Mouse (Mus musculus): Measurements from ENCODE around the gene Fbxl15.

Gene Fbxl15

GRCm38 (mm10) chr19:46328081-46329030 is at the start of gene Fbxl15:
Fbxl15 (plus strand) TSS chr19:46328184.
- peak; percentile 95 for DNase-seq (ENCODE audit: low spot score)

- DNase-seq (ENCODE audit: low spot score) = no peak
These were observed 45.7 kb upstream of the Fbxl15 start for GRCm38 (mm10) chr19:46282081-46282849.

- DNase-seq (ENCODE audit: low spot score) = no peak
These were observed 43.3 kb upstream of the Fbxl15 start for GRCm38 (mm10) chr19:46284686-46285085.

GRCm38 (mm10) chr19:46285631-46286030 is 42.4 kb upstream of the Fbxl15 start:
- no peak for DNase-seq (ENCODE audit: low spot score)

GRCm38 (mm10) chr19:46286047-46286446 is 41.9 kb upstream of the Fbxl15 start:
- DNase-seq (ENCODE audit: low spot score) = no peak

- no peak for DNase-seq (ENCODE audit: low spot score)
These were observed 41.1 kb upstream of the Fbxl15 start for GRCm38 (mm10) chr19:46286926-46287325.

GRCm38 (mm10) chr19:46287566-46287965 is 40.4 kb upstream of the Fbxl15 start:
- DNase-seq (ENCODE audit: low spot score) = no peak

- no peak for DNase-seq (ENCODE audit: low spot score)
These were observed 37.4 kb upstream of the Fbxl15 start for GRCm38 (mm10) chr19:46290535-46291105.

GRCm38 (mm10) chr19:46296938-46297337 is 31.0 kb upstream of the Fbxl15 start:
- DNase-seq (ENCODE audit: low spot score) = no peak

- no peak for DNase-seq (ENCODE audit: low spot score)
These were observed 27.5 kb upstream of the Fbxl15 start for GRCm38 (mm10) chr19:46300294-46301045.

- no peak for DNase-seq (ENCODE audit: low spot score)
These were observed 25.4 kb upstream of the Fbxl15 start for GRCm38 (mm10) chr19:46302551-46302950.

GRCm38 (mm10) chr19:46303251-46304215 is 24.5 kb upstream of the Fbxl15 start:
- no peak for DNase-seq (ENCODE audit: low spot score)

GRCm38 (mm10) chr19:46304216-46304841 is 23.7 kb upstream of the Fbxl15 start, which contains the start of gene Nfkb2:
Nfkb2 (plus strand) TSS chr19:46304320.
- DNase-seq (ENCODE audit: low spot score) = peak; percentile 87

GRCm38 (mm10) chr19:46304908-46305333 is 23.1 kb upstream of the Fbxl15 start:
- DNase-seq (ENCODE audit: low spot score) = no peak

GRCm38 (mm10) chr19:46305432-46306267 is 22.3 kb upstream of the Fbxl15 start:
- peak; percentile 81 for DNase-seq (ENCODE audit: low spot score)

- no peak for DNase-seq (ENCODE audit: low spot score)
These were observed 21.7 kb upstream of the Fbxl15 start for GRCm38 (mm10) chr19:46306268-46306610.

- DNase-seq (ENCODE audit: low spot score) = no peak
These were observed 21.2 kb upstream of the Fbxl15 start for GRCm38 (mm10) chr19:46306751-46307289.

- no peak for DNase-seq (ENCODE audit: low spot score)
These were observed 20.2 kb upstream of the Fbxl15 start for GRCm38 (mm10) chr19:46307781-46308180.

GRCm38 (mm10) chr19:46308303-46308702 is 19.7 kb upstream of the Fbxl15 start:
- DNase-seq (ENCODE audit: low spot score) = no peak
